Mouse (Mus musculus) liver, adult 2 months (tissue): ENCODE results near the gene Sppl2c. TPM values are rescaled to one million over a fixed set of nuclear protein-coding genes. Genes with fewer than 3 reads are reported as not detected.
A peak's percentile ranks its signal among the peaks of the same experiment; 100 is the strongest.

Experiments
- DNase-seq: peaks from one replicate; pipeline ENCODE4 v3.0.0-alpha.2; 2011; ENCODE audit warnings: low read depth, low spot score; ENCODE audit errors: extremely low read depth
- H3K27ac ChIP-seq: fragments of 200-500 bp; replicated peaks from 2 replicates; pipeline ENCODE4 v1.5.1; 2012; ENCODE audit warnings: low read depth, mild to moderate bottlenecking, control low read depth, inconsistent platforms, low read length; ENCODE audit not compliant: insufficient read depth
- H3K27me3 ChIP-seq: fragments of 200-500 bp; 2 replicates; pipeline ENCODE4 v1.6.1; 2012; ENCODE audit warnings: mild to moderate bottlenecking, moderate library complexity, low read length, inconsistent platforms; ENCODE audit not compliant: control insufficient read depth, insufficient read depth
- H3K36me3 ChIP-seq: fragments of 200-500 bp; 2 replicates; pipeline ENCODE4 v1.6.1; 2012; ENCODE audit warnings: low read length, inconsistent platforms; ENCODE audit not compliant: control insufficient read depth, insufficient read depth
- H3K4me1 ChIP-seq: fragments of 200-500 bp; 2 replicates; pipeline ENCODE4 v1.6.1; 2011; ENCODE audit warnings: low read length; ENCODE audit not compliant: control insufficient read depth, insufficient read depth
- H3K4me3 ChIP-seq: fragments of 200-500 bp; 2 replicates; pipeline ENCODE4 v1.5.1; 2011; ENCODE audit warnings: low read depth, mild to moderate bottlenecking, control low read depth, low read length, moderate library complexity; ENCODE audit not compliant: insufficient read depth
- H3K79me2 ChIP-seq: fragments of 200-500 bp; 2 replicates; pipeline ENCODE4 v1.6.1; 2012; ENCODE audit warnings: inconsistent platforms, mild to moderate bottlenecking, low read length, moderate library complexity; ENCODE audit not compliant: control insufficient read depth, insufficient read depth
- H3K9ac ChIP-seq: fragments of 200-500 bp; 2 replicates; pipeline ENCODE4 v1.6.1; 2012; ENCODE audit warnings: low read depth, mild to moderate bottlenecking, control low read depth, inconsistent platforms, low read length
- CTCF ChIP-seq: fragments of 200-500 bp; IDR thresholded peaks from 2 replicates; pipeline ENCODE4 v1.5.1; 2011; ENCODE audit warnings: low read depth, low read length, control low read depth
- POLR2A ChIP-seq: fragments of 200-500 bp; IDR thresholded peaks from 2 replicates; pipeline ENCODE4 v1.6.1; 2011; ENCODE audit warnings: low read length, control low read depth; ENCODE audit not compliant: insufficient read depth; ENCODE audit errors: extremely low read depth
- WGBS: fragments of 180-500 bp; shearing (Covaris S2); methylation state at CpG from one replicate; pipeline ENCODE4 v1.1.7; 2018; 5-methylcytosine and 5-hydroxymethylcytosine counted together
- polyA plus RNA-seq: library from polyadenylated mRNA; depleted of rRNA; stranded (reverse); fragments of >200 nt; gene quantifications from 2 replicates; pipeline ENCODE4 v1.2.3, GENCODE M21; 2012; rRNA removed
- total RNA-seq: library from RNA; depleted of rRNA; stranded (reverse); fragments of >200 nt; gene quantifications from 2 replicates; pipeline ENCODE4 v1.2.3, GENCODE M21; 2014; rRNA removed

The Sppl2c gene
- total RNA-seq (not detected in 2 replicates), polyA plus RNA-seq (not detected in 2 replicates)

DNA sequence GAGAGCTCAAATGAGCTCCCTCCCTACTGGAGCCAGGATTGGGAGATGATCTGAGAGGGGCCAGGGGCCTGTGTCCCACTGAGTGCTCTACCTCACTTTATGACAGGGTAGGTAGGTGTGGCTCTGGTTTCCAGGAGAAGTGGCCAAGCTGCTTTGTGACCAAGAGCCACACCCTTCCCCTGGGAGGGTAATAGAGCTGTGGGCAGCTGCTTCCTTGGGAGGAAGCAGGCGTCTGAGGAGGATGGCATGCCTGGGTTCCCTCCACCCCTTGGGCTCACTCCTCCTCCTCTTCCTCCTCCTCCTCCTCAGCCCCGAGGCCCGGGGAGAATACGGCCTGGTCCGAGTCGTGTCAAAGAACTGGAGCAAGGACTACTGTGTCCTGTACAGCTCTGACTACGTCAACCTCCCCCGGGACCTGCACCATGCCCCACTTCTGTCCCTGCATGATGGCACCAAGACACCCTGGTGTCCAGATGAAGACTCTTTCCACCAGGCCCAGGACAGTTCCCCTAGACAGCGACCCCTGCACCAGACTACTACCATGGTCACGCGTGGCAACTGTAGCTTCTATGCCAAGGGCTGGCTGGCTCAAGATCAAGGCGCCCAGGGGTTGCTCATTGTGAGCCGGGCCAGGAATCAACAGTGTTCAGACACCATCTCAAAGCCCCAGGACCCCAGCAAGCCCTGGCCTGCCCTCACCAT lies at the start of gene Sppl2c:
Gene Sppl2c (plus strand): TSS at position 193 of the 702 bp plus-strand sequence.
- no peak within 1 kb of the TSS for H3K9ac ChIP-seq
- no peak for TF ChIP-seq POLR2A
- no peak within 1 kb of the TSS for H3K4me3 ChIP-seq
- H3K36me3 ChIP-seq, result no peaks in the 10 kb centered on the region
- no peaks in the 10 kb centered on the region for H3K79me2 ChIP-seq
- 79% methylated on average over 13 of the region's 13 CpGs for WGBS
- H3K4me1 ChIP-seq, result no peaks in the 10 kb centered on the region
- no peak for DNase-seq
- no peak within 1 kb of the TSS for H3K27ac ChIP-seq
- no peaks in the 10 kb centered on the region for H3K27me3 ChIP-seq

DNA sequence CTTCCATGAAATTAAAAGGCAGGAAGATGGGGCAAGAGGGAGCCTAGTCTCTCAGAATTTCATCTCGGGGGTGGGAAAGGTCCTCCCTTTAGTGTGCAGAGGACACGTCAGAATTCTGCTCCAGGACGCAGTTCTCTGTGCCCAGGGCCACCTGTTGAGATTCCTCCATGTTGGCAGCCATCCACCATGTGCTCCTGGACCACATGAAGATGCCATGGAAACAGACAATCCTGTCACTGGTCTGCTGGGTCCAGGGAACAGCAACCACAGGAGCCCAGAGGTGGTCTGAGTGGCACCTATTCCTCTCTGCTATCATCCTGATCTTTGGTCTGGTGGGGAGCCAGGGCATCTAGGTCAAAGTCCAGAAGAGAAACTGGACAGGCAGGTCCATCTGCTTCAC lies 47.2 kb upstream of the Sppl2c start:
- Histone ChIP-seq H3K9ac (no peak overlapping the region), H3K27ac (no peak overlapping the region), H3K27me3 (0 out of 2 replicates have a peak, but pooled peaks cover 2% of the 10 kb centered on the region), H3K4me3 (no peak overlapping the region), H3K79me2 (no peaks in the 10 kb centered on the region), H3K4me1 (no peaks in the 10 kb centered on the region), H3K36me3 (no peaks in the 10 kb centered on the region)
- 63% methylated on average over 3 of the region's 3 CpGs for WGBS
- TF ChIP-seq CTCF (no peak), POLR2A (no peak)
- DNase-seq, result no peak

DNA sequence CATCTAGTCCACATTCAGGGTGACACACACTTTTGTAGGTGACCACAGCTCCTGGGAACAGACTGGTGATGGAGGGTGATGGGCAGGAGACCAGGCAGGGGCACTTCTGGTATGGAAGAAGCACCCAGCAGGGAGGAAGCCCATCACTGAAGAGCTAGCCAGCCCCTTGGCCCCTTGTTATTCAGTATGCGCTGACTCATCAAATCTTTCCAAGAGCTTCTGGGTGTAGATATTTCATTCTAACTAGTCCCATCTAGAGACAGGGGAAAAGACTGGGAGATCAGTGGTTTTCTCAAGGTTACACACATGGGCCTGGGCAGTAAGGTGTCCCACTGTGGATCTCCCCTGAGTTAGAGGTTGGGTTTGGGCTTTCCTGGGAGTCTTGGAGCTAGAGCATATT lies 41.2 kb upstream of the Sppl2c start:
- H3K4me1 ChIP-seq, result no peaks in the 10 kb centered on the region
- no peak overlapping the region for H3K27ac ChIP-seq
- no peaks in the 10 kb centered on the region for H3K79me2 ChIP-seq
- H3K27me3 ChIP-seq, result no peaks in the 10 kb centered on the region
- H3K36me3 ChIP-seq, result no peaks in the 10 kb centered on the region
- DNase-seq, result no peak
- H3K9ac ChIP-seq, result no peak overlapping the region
- 97% methylated on average over 1 of the region's 1 CpGs for WGBS
- no peak overlapping the region for H3K4me3 ChIP-seq
- TF ChIP-seq CTCF (no peak), POLR2A (no peak)

GRCm38 (mm10) chr11:104148787-104149186 lies 37.3 kb upstream of the Sppl2c start:
- WGBS, result 84% methylated on average over 7 of the region's 7 CpGs
- H3K27me3 ChIP-seq, result no peaks in the 10 kb centered on the region; the same call in 1 of the 2 replicates
- peaks cover 6% of the 10 kb centered on the region for H3K4me1 ChIP-seq
- H3K79me2 ChIP-seq, result no peaks in the 10 kb centered on the region
- no peak overlapping the region for H3K4me3 ChIP-seq
- H3K36me3 ChIP-seq, result no peaks in the 10 kb centered on the region
- TF ChIP-seq POLR2A (no peak), CTCF (no peak)
- H3K9ac ChIP-seq, result no peak overlapping the region
- DNase-seq, result no peak
- no peak overlapping the region for H3K27ac ChIP-seq

DNA sequence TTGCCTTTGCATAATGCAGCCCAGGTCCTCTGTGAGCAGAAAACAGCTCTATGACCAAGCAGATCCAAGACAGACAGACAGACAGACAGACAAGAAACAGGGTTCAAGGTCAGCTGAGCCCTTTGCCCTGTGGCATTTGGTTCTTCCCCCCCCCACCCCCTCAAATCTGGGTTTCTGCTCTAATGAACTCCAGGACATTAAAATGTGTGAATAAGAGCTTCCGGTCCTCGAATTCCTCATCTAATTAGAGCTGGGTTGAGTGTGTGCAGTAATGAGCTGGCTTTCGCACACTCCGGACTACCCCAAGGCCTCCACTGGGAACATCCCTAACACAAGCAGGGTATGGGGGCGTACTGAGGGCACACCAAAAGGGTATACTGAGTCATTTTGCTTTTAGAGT lies 35.2 kb upstream of the Sppl2c start:
- WGBS, result 86% methylated on average over 5 of the region's 5 CpGs
- H3K79me2 ChIP-seq, result no peaks in the 10 kb centered on the region
- peaks cover 6% of the 10 kb centered on the region for H3K4me1 ChIP-seq
- DNase-seq, result peak; percentile 5
- no peaks in the 10 kb centered on the region; the same call in 1 of the 2 replicates for H3K27me3 ChIP-seq
- no peak overlapping the region for H3K9ac ChIP-seq
- no peak overlapping the region for H3K4me3 ChIP-seq
- TF ChIP-seq POLR2A, result no peak
- no peak for TF ChIP-seq CTCF
- H3K27ac ChIP-seq, result no peak overlapping the region
- H3K36me3 ChIP-seq, result no peaks in the 10 kb centered on the region

DNA sequence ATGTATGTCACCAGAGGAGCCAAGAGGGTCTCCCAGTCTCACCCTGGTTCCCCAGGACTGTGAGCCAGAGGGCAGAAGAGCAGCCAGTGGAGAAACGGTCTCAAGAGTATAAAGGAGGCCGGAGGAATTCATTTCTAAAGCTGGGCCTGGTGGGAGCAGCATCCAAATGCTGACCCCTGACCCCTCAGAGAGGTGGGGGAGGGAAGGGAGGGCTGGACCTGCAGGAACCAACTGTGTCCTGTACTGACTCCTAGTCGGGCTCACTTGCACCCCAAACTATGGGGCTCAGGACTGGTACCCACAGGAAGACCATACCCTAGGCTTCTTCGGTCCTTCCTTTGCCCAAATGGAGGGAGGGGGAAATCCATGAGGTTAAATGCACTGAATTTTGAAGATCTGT lies 31.8 kb upstream of the Sppl2c start:
- H3K36me3 ChIP-seq, result no peaks in the 10 kb centered on the region
- TF ChIP-seq CTCF (no peak), POLR2A (no peak)
- H3K27ac ChIP-seq, result no peak overlapping the region
- no peaks in the 10 kb centered on the region; the same call in 1 of the 2 replicates for H3K27me3 ChIP-seq
- H3K4me1 ChIP-seq, result peaks cover 6% of the 10 kb centered on the region
- no peak overlapping the region for H3K9ac ChIP-seq
- DNase-seq, result no peak
- H3K4me3 ChIP-seq, result no peak overlapping the region
- H3K79me2 ChIP-seq, result no peaks in the 10 kb centered on the region
- 75% methylated on average over 4 of the region's 4 CpGs for WGBS
